Mouse (Mus musculus) midbrain, embryonic 16.5 days (tissue): ENCODE results near the gene Reep6. TPM values are rescaled to one million over a fixed set of nuclear protein-coding genes. Genes with fewer than 3 reads are reported as not detected.

Experiments used
- ATAC-seq: fragments of 200-750 bp; cut with Nextera tagmentation; 2 replicates; pipeline ENCODE4 v1.8.0; 2017; ENCODE audit warnings: moderate TSS enrichment
- H3K27ac ChIP-seq: fragments of 300-500 bp; sonication (generic); 2 replicates; pipeline ENCODE4 v1.5.1; 2014; ENCODE audit warnings: mild to moderate bottlenecking, low read length, mixed read lengths
- H3K27me3 ChIP-seq: fragments of 300-500 bp; sonication (generic); 2 replicates; pipeline ENCODE4 v1.6.1; 2014; ENCODE audit warnings: low read depth, low read length, mixed read lengths; ENCODE audit not compliant: control insufficient read depth, insufficient read depth
- H3K36me3 ChIP-seq: fragments of 300-500 bp; sonication (generic); 2 replicates; pipeline ENCODE4 v1.6.1; 2014; ENCODE audit warnings: mild to moderate bottlenecking, low read length, moderate library complexity, mixed read lengths; ENCODE audit not compliant: control insufficient read depth, insufficient read depth
- H3K4me1 ChIP-seq: fragments of 300-500 bp; sonication (generic); 2 replicates; pipeline ENCODE4 v1.6.1; 2014; ENCODE audit warnings: mild to moderate bottlenecking, low read length, mixed read lengths; ENCODE audit not compliant: control insufficient read depth, insufficient read depth
- H3K4me2 ChIP-seq: fragments of 300-500 bp; sonication (generic); 2 replicates; pipeline ENCODE4 v1.6.1; 2014; ENCODE audit warnings: mild to moderate bottlenecking, low read length, mixed read lengths
- H3K4me3 ChIP-seq: fragments of 300-500 bp; sonication (generic); 2 replicates; pipeline ENCODE4 v1.5.1; 2014; ENCODE audit warnings: low read depth, mild to moderate bottlenecking, low read length, moderate library complexity, mixed read lengths
- H3K9ac ChIP-seq: fragments of 300-500 bp; sonication (generic); 2 replicates; pipeline ENCODE4 v1.6.1; 2014; ENCODE audit warnings: low read depth, low read length, mixed read lengths
- H3K9me3 ChIP-seq: fragments of 300-500 bp; sonication (generic); replicated peaks from 2 replicates; pipeline ENCODE4 v1.6.1; 2014; ENCODE audit warnings: mild to moderate bottlenecking, low read length, mixed read lengths; ENCODE audit not compliant: control insufficient read depth, poor library complexity, severe bottlenecking
- WGBS: fragments of 180-500 bp; shearing (Covaris S2); extraction: QIAGEN DNeasy Blood & Tissue Kit; methylation state at CpG from one replicate; pipeline ENCODE4 v1.1.7; 2014; 5-methylcytosine and 5-hydroxymethylcytosine counted together
- polyA plus RNA-seq: library from polyadenylated mRNA; unstranded; fragments of >200 nt; fragmentation: Nextera tagmentation; extraction: Ambion mirVana; gene quantifications from 2 replicates; pipeline ENCODE4 v1.2.1, GENCODE M21; 2015

The Reep6 gene
- polyA plus RNA-seq, 1 experiment from 2014 or later: 8.6 TPM

- H3K27me3 ChIP-seq: no peaks in the 10 kb centered on the region
- WGBS: under 1% methylated on average over 72 of the region's 72 CpGs
- H3K9me3 ChIP-seq: no peaks in the 10 kb centered on the region
- peaks cover 30% of the 10 kb centered on the region for H3K4me1 ChIP-seq
- peak within 1 kb of the TSS; percentile 89 for H3K27ac ChIP-seq
- H3K36me3 ChIP-seq: peaks cover 8% of the 10 kb centered on the region; the same call in 1 of the 2 replicates
- H3K4me3 ChIP-seq: peak within 1 kb of the TSS; percentile 77
- peak within 1 kb of the TSS; percentile 98 for H3K4me2 ChIP-seq
- peak; percentile 71 for ATAC-seq
- peak within 1 kb of the TSS; percentile 88 for H3K9ac ChIP-seq
These were observed 37.3 kb upstream of the Reep6 start, which contains the start of gene Rps15 for GRCm38 (mm10) chr10:80292251-80293146. Gene Rps15 (plus strand): TSS chr10:80292453.

DNA sequence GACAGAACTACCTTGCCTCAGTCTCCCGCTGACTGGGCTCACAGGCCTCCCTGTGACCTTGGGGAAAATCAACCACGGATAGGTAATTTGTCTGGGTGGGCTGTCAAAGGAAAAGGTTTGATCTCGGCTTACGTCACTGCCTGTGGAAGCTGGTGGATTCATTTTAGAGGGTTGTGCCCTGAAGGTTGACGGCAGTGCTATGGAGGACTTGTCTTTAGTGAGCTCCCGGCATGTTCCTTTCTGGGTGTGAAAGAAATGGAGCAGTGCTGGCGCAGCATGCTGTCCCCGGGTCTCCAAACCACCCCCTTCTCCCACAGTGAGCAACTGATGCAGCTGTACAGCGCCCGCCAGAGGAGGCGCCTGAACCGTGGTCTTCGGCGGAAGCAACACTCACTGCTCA lies 36.4 kb upstream of the Reep6 start:
- Histone ChIP-seq H3K9ac (peak overlapping the region; percentile 88), H3K4me2 (peak overlapping the region; percentile 98), H3K27ac (no peak overlapping the region), H3K27me3 (no peaks in the 10 kb centered on the region), H3K36me3 (peaks cover 8% of the 10 kb centered on the region; the same call in 1 of the 2 replicates), H3K4me1 (peaks cover 38% of the 10 kb centered on the region), H3K4me3 (peak overlapping the region; percentile 77), H3K9me3 (no peaks in the 10 kb centered on the region)
- no peak for ATAC-seq
- WGBS: 24% methylated on average over 14 of the region's 14 CpGs

DNA sequence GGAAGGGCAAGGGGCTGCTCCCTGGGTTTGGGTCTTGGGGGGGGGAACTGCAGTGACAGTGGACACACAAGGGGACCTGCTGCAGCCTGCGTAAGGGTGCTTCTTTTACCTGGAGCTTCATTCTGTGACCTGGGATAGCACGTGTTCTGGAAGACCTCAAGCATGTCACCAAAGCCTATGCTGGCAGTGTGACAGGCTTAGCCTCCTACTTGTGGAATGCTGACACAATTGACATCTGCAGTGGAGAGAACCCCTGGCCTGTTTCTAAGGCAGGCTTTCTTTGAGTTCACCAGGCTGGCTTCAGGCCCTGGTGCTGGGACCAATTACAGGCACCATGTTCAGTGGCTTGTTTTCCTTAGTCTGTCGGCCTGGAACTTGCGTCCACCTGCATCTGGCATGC lies 35.4 kb upstream of the Reep6 start:
- Histone ChIP-seq H3K9me3 (no peaks in the 10 kb centered on the region), H3K27me3 (no peaks in the 10 kb centered on the region), H3K4me2 (no peak overlapping the region), H3K27ac (peak overlapping the region; percentile 99; the same call in 1 of the 2 replicates), H3K9ac (no peak overlapping the region), H3K36me3 (peaks cover 8% of the 10 kb centered on the region; the same call in 1 of the 2 replicates), H3K4me3 (no peak overlapping the region), H3K4me1 (peaks cover 42% of the 10 kb centered on the region)
- 74% methylated on average over 4 of the region's 4 CpGs for WGBS
- no peak for ATAC-seq

GRCm38 (mm10) chr10:80294788-80295303 lies 34.9 kb upstream of the Reep6 start:
- H3K9ac ChIP-seq: no peak overlapping the region
- no peaks in the 10 kb centered on the region for H3K9me3 ChIP-seq
- peaks cover 8% of the 10 kb centered on the region; the same call in 1 of the 2 replicates for H3K36me3 ChIP-seq
- no peak for ATAC-seq
- 54% methylated on average over 7 of the region's 7 CpGs for WGBS
- H3K27me3 ChIP-seq: no peaks in the 10 kb centered on the region
- peaks cover 42% of the 10 kb centered on the region for H3K4me1 ChIP-seq
- H3K4me3 ChIP-seq: no peak overlapping the region; the same call in 1 of the 2 replicates
- peak overlapping the region; percentile 99 for H3K27ac ChIP-seq
- H3K4me2 ChIP-seq: no peak overlapping the region

- Histone ChIP-seq H3K9ac (peak within 1 kb of the TSS; percentile 79), H3K27ac (peak within 1 kb of the TSS; percentile 99), H3K4me2 (peak within 1 kb of the TSS; percentile 76), H3K9me3 (no peaks in the 10 kb centered on the region), H3K36me3 (peaks cover 8% of the 10 kb centered on the region; the same call in 1 of the 2 replicates), H3K4me1 (peaks cover 42% of the 10 kb centered on the region), H3K27me3 (no peaks in the 10 kb centered on the region), H3K4me3 (peak within 1 kb of the TSS; percentile 51)
- 0% methylated on average over 26 of the region's 26 CpGs for WGBS
- peak; percentile 63 for ATAC-seq
These were observed 33.9 kb upstream of the Reep6 start, which contains the start of gene Apc2 for GRCm38 (mm10) chr10:80295618-80296425. Gene Apc2 (plus strand): TSS chr10:80295977.

DNA sequence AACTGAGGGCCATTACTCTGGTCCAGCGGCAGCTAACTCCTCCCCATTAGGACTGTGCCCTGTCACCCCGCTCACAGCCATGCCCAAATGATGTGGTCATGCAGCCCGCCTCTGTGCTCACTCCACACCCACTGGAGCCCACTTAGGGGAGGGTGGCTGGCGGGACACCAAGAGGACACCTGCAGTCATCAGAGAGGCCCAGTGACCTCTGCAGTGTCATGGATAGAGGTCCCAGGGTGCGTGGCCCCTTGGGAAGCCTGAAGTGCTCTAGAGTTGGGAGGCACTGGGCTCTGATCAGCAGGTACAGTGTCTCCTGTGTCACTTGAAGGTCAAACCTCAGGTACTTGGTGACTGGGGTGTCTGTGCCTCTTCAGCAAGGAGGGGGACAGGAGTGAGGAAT lies 32.9 kb upstream of the Reep6 start:
- ATAC-seq: no peak
- WGBS: 74% methylated on average over 5 of the region's 5 CpGs

GRCm38 (mm10) chr10:80297526-80298133 lies 32.1 kb upstream of the Reep6 start:
- Histone ChIP-seq H3K27ac (peak overlapping the region; percentile 99), H3K9ac (peak overlapping the region; percentile 79), H3K4me2 (peak overlapping the region; percentile 95), H3K4me1 (peaks cover 51% of the 10 kb centered on the region), H3K27me3 (no peaks in the 10 kb centered on the region), H3K4me3 (no peak overlapping the region), H3K36me3 (peaks cover 14% of the 10 kb centered on the region), H3K9me3 (no peaks in the 10 kb centered on the region)
- ATAC-seq: no peak
- WGBS: 61% methylated on average over 8 of the region's 8 CpGs

More for the DNA sequence above, 32.9 kb upstream of the Reep6 start:
- Histone ChIP-seq H3K27ac (peak overlapping the region; percentile 99), H3K4me3 (peak overlapping the region; percentile 51), H3K27me3 (no peaks in the 10 kb centered on the region), H3K36me3 (peaks cover 8% of the 10 kb centered on the region; the same call in 1 of the 2 replicates), H3K9ac (peak overlapping the region; percentile 79), H3K9me3 (no peaks in the 10 kb centered on the region), H3K4me1 (peaks cover 46% of the 10 kb centered on the region), H3K4me2 (peak overlapping the region; percentile 76)

- Histone ChIP-seq H3K4me2 (peak overlapping the region; percentile 95), H3K9me3 (no peaks in the 10 kb centered on the region), H3K4me3 (peak overlapping the region; percentile 69), H3K4me1 (peaks cover 55% of the 10 kb centered on the region), H3K9ac (peak overlapping the region; percentile 93), H3K27ac (peak overlapping the region; percentile 99), H3K27me3 (no peaks in the 10 kb centered on the region), H3K36me3 (peaks cover 14% of the 10 kb centered on the region)
- ATAC-seq: peak; percentile 79
- WGBS: 1% methylated on average over 25 of the region's 26 CpGs
These were observed 31.0 kb upstream of the Reep6 start for GRCm38 (mm10) chr10:80298571-80299281.
